Mouse (Mus musculus): ENCODE results near the gene Rer1. TPM values are rescaled to one million over a fixed set of nuclear protein-coding genes. Genes with fewer than 3 reads are reported as not detected.

The Rer1 gene
- polyA plus RNA-seq, 1 experiment from 2014 or later, result 147 TPM

GRCm38 (mm10) chr4:155109471-155109870 lies 23.3 kb upstream of the Rer1 start:
- H3K27me3 ChIP-seq, result no peaks in the 10 kb centered on the region
- H3K4me2 ChIP-seq, result no peak overlapping the region
- H3K36me3 ChIP-seq, result no peaks in the 10 kb centered on the region
- no peak overlapping the region for H3K9ac ChIP-seq
- WGBS, result 67% methylated on average over 5 of the region's 5 CpGs
- no peak for ATAC-seq (ENCODE audit: insufficient number of reproducible peaks, insufficient read depth, low FRiP score, low TSS enrichment, low read depth)
- H3K27ac ChIP-seq, result no peak overlapping the region; the same call in 1 of the 2 replicates
- H3K4me1 ChIP-seq, result peaks cover 17% of the 10 kb centered on the region
- H3K9me3 ChIP-seq, result no peaks in the 10 kb centered on the region
- H3K4me3 ChIP-seq, result no peak overlapping the region

- ATAC-seq (ENCODE audit: insufficient number of reproducible peaks, insufficient read depth, low FRiP score, low TSS enrichment, low read depth), result no peak
- H3K36me3 ChIP-seq, result no peaks in the 10 kb centered on the region
- H3K27me3 ChIP-seq, result no peaks in the 10 kb centered on the region
- H3K4me1 ChIP-seq, result peaks cover 6% of the 10 kb centered on the region
- no peaks in the 10 kb centered on the region for H3K9me3 ChIP-seq
- no peak overlapping the region for H3K27ac ChIP-seq
- H3K4me3 ChIP-seq, result no peak overlapping the region
- H3K4me2 ChIP-seq, result no peak overlapping the region
- WGBS, result 90% methylated on average over 4 of the region's 4 CpGs
- H3K9ac ChIP-seq, result no peak overlapping the region
Measured at GRCm38 (mm10) chr4:155107886-155108285, 21.7 kb upstream of the Rer1 start.

GRCm38 (mm10) chr4:155098572-155098971 lies 12.4 kb upstream of the Rer1 start:
- Histone ChIP-seq H3K27ac (no peak overlapping the region), H3K9me3 (no peaks in the 10 kb centered on the region), H3K9ac (no peak overlapping the region), H3K4me3 (no peak overlapping the region), H3K4me2 (no peak overlapping the region), H3K36me3 (no peaks in the 10 kb centered on the region), H3K4me1 (peaks cover 7% of the 10 kb centered on the region), H3K27me3 (no peaks in the 10 kb centered on the region)
- ATAC-seq (ENCODE audit: insufficient number of reproducible peaks, insufficient read depth, low FRiP score, low TSS enrichment, low read depth), result no peak
- 80% methylated on average over 4 of the region's 4 CpGs for WGBS

GRCm38 (mm10) chr4:155097452-155097851 lies 11.3 kb upstream of the Rer1 start:
- no peak overlapping the region for H3K4me3 ChIP-seq
- H3K4me1 ChIP-seq, result peaks cover 7% of the 10 kb centered on the region
- no peak overlapping the region for H3K9ac ChIP-seq
- no peak overlapping the region for H3K27ac ChIP-seq
- H3K36me3 ChIP-seq, result peaks cover 4% of the 10 kb centered on the region; the same call in 1 of the 2 replicates
- H3K4me2 ChIP-seq, result no peak overlapping the region
- no peaks in the 10 kb centered on the region for H3K27me3 ChIP-seq
- H3K9me3 ChIP-seq, result no peaks in the 10 kb centered on the region
- 82% methylated on average over 6 of the region's 6 CpGs for WGBS
- no peak for ATAC-seq (ENCODE audit: insufficient number of reproducible peaks, insufficient read depth, low FRiP score, low TSS enrichment, low read depth)

- Histone ChIP-seq H3K36me3 (peaks cover 9% of the 10 kb centered on the region), H3K4me3 (no peak overlapping the region), H3K4me2 (no peak overlapping the region), H3K9me3 (no peaks in the 10 kb centered on the region), H3K9ac (no peak overlapping the region; the same call in 1 of the 2 replicates), H3K4me1 (peaks cover 7% of the 10 kb centered on the region), H3K27ac (no peak overlapping the region), H3K27me3 (no peaks in the 10 kb centered on the region)
- 87% methylated on average over 8 of the region's 8 CpGs for WGBS
- ATAC-seq (ENCODE audit: insufficient number of reproducible peaks, insufficient read depth, low FRiP score, low TSS enrichment, low read depth), result no peak
Measured at GRCm38 (mm10) chr4:155095967-155096366, 9.8 kb upstream of the Rer1 start.

- H3K36me3 ChIP-seq, result peaks cover 10% of the 10 kb centered on the region
- peak; percentile 67 for ATAC-seq (ENCODE audit: insufficient number of reproducible peaks, insufficient read depth, low FRiP score, low TSS enrichment, low read depth)
- H3K9ac ChIP-seq, result peak overlapping the region; percentile 55
- peak overlapping the region; percentile 74 for H3K27ac ChIP-seq
- 46% methylated on average over 8 of the region's 8 CpGs for WGBS
- no peak overlapping the region for H3K4me3 ChIP-seq
- H3K27me3 ChIP-seq, result no peaks in the 10 kb centered on the region
- peaks cover 7% of the 10 kb centered on the region for H3K4me1 ChIP-seq
- no peaks in the 10 kb centered on the region for H3K9me3 ChIP-seq
- H3K4me2 ChIP-seq, result no peak overlapping the region
Measured at GRCm38 (mm10) chr4:155095238-155095900, 9.2 kb upstream of the Rer1 start.

- Histone ChIP-seq H3K9ac (0 out of 2 replicates have a peak overlapping the region, but pooled peaks have one; percentile 22), H3K27ac (peak overlapping the region; percentile 8; the same call in 1 of the 2 replicates), H3K27me3 (no peaks in the 10 kb centered on the region), H3K4me3 (no peak overlapping the region), H3K36me3 (peaks cover 13% of the 10 kb centered on the region), H3K9me3 (no peaks in the 10 kb centered on the region), H3K4me2 (no peak overlapping the region), H3K4me1 (peaks cover 7% of the 10 kb centered on the region)
- WGBS, result 59% methylated on average over 3 of the region's 3 CpGs
- no peak for ATAC-seq (ENCODE audit: insufficient number of reproducible peaks, insufficient read depth, low FRiP score, low TSS enrichment, low read depth)
Measured at GRCm38 (mm10) chr4:155094565-155094964, 8.4 kb upstream of the Rer1 start.

GRCm38 (mm10) chr4:155093431-155094149 lies 7.4 kb upstream of the Rer1 start:
- Histone ChIP-seq H3K9me3 (no peaks in the 10 kb centered on the region), H3K4me1 (peaks cover 7% of the 10 kb centered on the region), H3K27me3 (no peaks in the 10 kb centered on the region), H3K4me2 (no peak overlapping the region), H3K4me3 (no peak overlapping the region), H3K9ac (0 out of 2 replicates have a peak overlapping the region, but pooled peaks have one; percentile 22), H3K27ac (no peak overlapping the region), H3K36me3 (peaks cover 19% of the 10 kb centered on the region)
- WGBS, result 76% methylated on average over 7 of the region's 7 CpGs
- no peak for ATAC-seq (ENCODE audit: insufficient number of reproducible peaks, insufficient read depth, low FRiP score, low TSS enrichment, low read depth)

GRCm38 (mm10) chr4:155092718-155093430 lies 6.7 kb upstream of the Rer1 start:
- Histone ChIP-seq H3K4me3 (no peak overlapping the region), H3K27me3 (no peaks in the 10 kb centered on the region), H3K4me2 (no peak overlapping the region), H3K9ac (0 out of 2 replicates have a peak overlapping the region, but pooled peaks have one; percentile 12), H3K36me3 (peaks cover 19% of the 10 kb centered on the region), H3K9me3 (no peaks in the 10 kb centered on the region), H3K4me1 (peaks cover 7% of the 10 kb centered on the region), H3K27ac (no peak overlapping the region)
- ATAC-seq (ENCODE audit: insufficient number of reproducible peaks, insufficient read depth, low FRiP score, low TSS enrichment, low read depth), result no peak
- 90% methylated on average over 19 of the region's 19 CpGs for WGBS

- H3K36me3 ChIP-seq, result peaks cover 19% of the 10 kb centered on the region
- WGBS, result 89% methylated on average over 13 of the region's 13 CpGs
- H3K9ac ChIP-seq, result no peak overlapping the region
- no peaks in the 10 kb centered on the region for H3K27me3 ChIP-seq
- H3K4me1 ChIP-seq, result peaks cover 15% of the 10 kb centered on the region
- H3K4me3 ChIP-seq, result no peak overlapping the region
- ATAC-seq (ENCODE audit: insufficient number of reproducible peaks, insufficient read depth, low FRiP score, low TSS enrichment, low read depth), result no peak
- H3K9me3 ChIP-seq, result no peaks in the 10 kb centered on the region
- H3K27ac ChIP-seq, result no peak overlapping the region
- H3K4me2 ChIP-seq, result no peak overlapping the region
Measured at GRCm38 (mm10) chr4:155090688-155091449, 4.7 kb upstream of the Rer1 start.

- Histone ChIP-seq H3K4me2 (no peak overlapping the region), H3K4me1 (peaks cover 14% of the 10 kb centered on the region), H3K27me3 (no peaks in the 10 kb centered on the region), H3K4me3 (no peak overlapping the region), H3K27ac (no peak overlapping the region), H3K9ac (0 out of 2 replicates have a peak overlapping the region, but pooled peaks have one; percentile 32), H3K9me3 (no peaks in the 10 kb centered on the region), H3K36me3 (peaks cover 19% of the 10 kb centered on the region)
- no peak for ATAC-seq (ENCODE audit: insufficient number of reproducible peaks, insufficient read depth, low FRiP score, low TSS enrichment, low read depth)
- WGBS, result 91% methylated on average over 4 of the region's 4 CpGs
Measured at GRCm38 (mm10) chr4:155090147-155090546, 4.0 kb upstream of the Rer1 start.
